Mouse (Mus musculus) erythroblast, embryonic 14.5 days (primary cell): ENCODE measurements around the gene Ncaph2. TPM values are rescaled to one million over a fixed set of nuclear protein-coding genes. Genes with fewer than 3 reads are reported as not detected.

ENCODE experiments used
- H3K27me3 ChIP-seq: 2 replicates; pipeline ENCODE4 v1.6.1; 2012; ENCODE audit warnings: inconsistent platforms; ENCODE audit not compliant: control insufficient read depth
- H3K36me3 ChIP-seq: 2 replicates; pipeline ENCODE4 v1.6.1; 2012; ENCODE audit warnings: mild to moderate bottlenecking, inconsistent platforms; ENCODE audit not compliant: control insufficient read depth
- H3K4me1 ChIP-seq: 2 replicates; pipeline ENCODE4 v1.6.1; 2012; ENCODE audit warnings: inconsistent platforms; ENCODE audit not compliant: control insufficient read depth
- H3K4me3 ChIP-seq: replicated peaks from 2 replicates; pipeline ENCODE3; 2012; ENCODE audit warnings: moderate library complexity, mild to moderate bottlenecking, inconsistent platforms
- H3K9me3 ChIP-seq: 2 replicates; pipeline ENCODE4 v1.6.1; 2012; ENCODE audit warnings: low read length, inconsistent platforms, mixed read lengths; ENCODE audit not compliant: control insufficient read depth
- GATA1 ChIP-seq: IDR thresholded peaks from 2 replicates; pipeline ENCODE4 v1.6.1; 2012; ENCODE audit warnings: low read length, inconsistent platforms, mixed read lengths
- TAL1 ChIP-seq: IDR thresholded peaks from 3 replicates; pipeline ENCODE4 v1.6.1; 2012; ENCODE audit warnings: low read length, inconsistent platforms, mixed read lengths
- polyA plus RNA-seq: library from polyadenylated mRNA; stranded (reverse); fragments of >175 nt; gene quantifications from 2 replicates; pipeline ENCODE4 v1.2.3, GENCODE M21; 2012

Ncaph2 gene
- polyA plus RNA-seq, 1 experiment, result 17.1 TPM

- no peaks in the 10 kb centered on the region for H3K9me3 ChIP-seq
- H3K4me1 ChIP-seq, result peaks cover 51% of the 10 kb centered on the region
- peaks cover 13% of the 10 kb centered on the region for H3K36me3 ChIP-seq
- TF ChIP-seq GATA1, result no peak
- peak within 1 kb of the TSS; percentile 70 for H3K4me3 ChIP-seq
- no peaks in the 10 kb centered on the region for H3K27me3 ChIP-seq
Measured at GRCm38 (mm10) chr15:89315190-89315731, 40.3 kb upstream of the Ncaph2 start, which contains the start of gene Sbf1. TSS of gene Sbf1 (minus strand) at chr15:89315311.

GRCm38 (mm10) chr15:89316146-89316545 lies 39.4 kb upstream of the Ncaph2 start:
- Histone ChIP-seq H3K27me3 (0 out of 2 replicates have a peak, but pooled peaks cover 3% of the 10 kb centered on the region), H3K9me3 (no peaks in the 10 kb centered on the region), H3K36me3 (peaks cover 13% of the 10 kb centered on the region), H3K4me3 (peak overlapping the region; percentile 70), H3K4me1 (peaks cover 50% of the 10 kb centered on the region)
- TF ChIP-seq GATA1, result no peak
- no peak for TF ChIP-seq TAL1

DNA sequence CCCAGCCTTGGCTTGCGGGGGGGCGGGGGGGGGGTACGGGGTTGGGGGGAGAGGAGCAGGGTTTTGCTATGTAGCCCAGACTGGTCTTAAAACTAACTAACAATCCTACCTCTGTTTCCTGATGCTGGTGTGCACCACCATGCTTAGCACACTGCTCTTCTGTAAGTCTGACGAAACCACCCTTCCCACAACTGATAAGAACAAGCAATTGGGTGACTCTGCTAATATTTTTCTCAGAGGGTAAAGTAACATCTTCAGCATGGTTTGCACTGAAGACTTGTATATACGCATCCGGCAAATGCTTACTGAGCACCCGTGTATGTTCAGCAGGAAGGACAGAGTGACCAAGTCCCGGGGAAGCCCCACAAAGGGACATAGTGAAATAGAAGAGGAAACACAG lies 34.3 kb upstream of the Ncaph2 start:
- no peaks in the 10 kb centered on the region for H3K36me3 ChIP-seq
- no peak overlapping the region for H3K4me3 ChIP-seq
- H3K9me3 ChIP-seq, result no peaks in the 10 kb centered on the region
- H3K27me3 ChIP-seq, result peaks cover 27% of the 10 kb centered on the region
- H3K4me1 ChIP-seq, result peaks cover 25% of the 10 kb centered on the region
- TF ChIP-seq GATA1 (peak; percentile 28; the same call in 1 of the 2 replicates), TAL1 (no peak)

- Histone ChIP-seq H3K36me3 (no peaks in the 10 kb centered on the region), H3K4me1 (peaks cover 25% of the 10 kb centered on the region), H3K27me3 (peaks cover 29% of the 10 kb centered on the region), H3K9me3 (no peaks in the 10 kb centered on the region), H3K4me3 (peak within 1 kb of the TSS; percentile 63)
- TF ChIP-seq GATA1 (no peak), TAL1 (no peak)
Measured at GRCm38 (mm10) chr15:89322670-89323522, 32.6 kb upstream of the Ncaph2 start, which contains the start of gene Adm2. TSS of gene Adm2 (plus strand) at chr15:89322720.

DNA sequence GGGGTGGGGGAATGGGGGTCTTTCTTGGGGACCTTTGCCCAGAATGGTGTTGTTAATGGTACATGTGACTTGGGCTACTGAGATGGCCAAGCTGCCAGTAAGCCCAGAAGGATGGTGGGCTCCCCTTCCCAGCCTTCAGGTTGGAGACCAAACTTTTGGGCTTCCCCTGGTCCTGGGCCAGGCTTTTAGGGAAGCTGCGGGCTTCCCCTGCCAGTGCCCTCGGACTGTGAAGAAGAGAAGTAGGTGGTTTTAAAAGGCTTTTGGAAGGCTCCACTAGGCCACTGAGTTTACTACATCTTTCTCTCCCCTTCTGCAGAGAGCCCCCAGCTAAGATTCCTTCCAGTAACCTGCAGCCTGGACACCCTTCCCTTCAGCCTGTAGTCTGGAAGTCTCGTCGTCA lies 31.9 kb upstream of the Ncaph2 start:
- Histone ChIP-seq H3K4me1 (peaks cover 25% of the 10 kb centered on the region), H3K27me3 (peaks cover 29% of the 10 kb centered on the region)

GRCm38 (mm10) chr15:89326441-89326840 lies 29.1 kb upstream of the Ncaph2 start:
- no peaks in the 10 kb centered on the region for H3K36me3 ChIP-seq
- H3K4me3 ChIP-seq, result no peak overlapping the region
- H3K27me3 ChIP-seq, result peaks cover 27% of the 10 kb centered on the region
- H3K9me3 ChIP-seq, result no peaks in the 10 kb centered on the region
- H3K4me1 ChIP-seq, result peaks cover 14% of the 10 kb centered on the region
- TF ChIP-seq TAL1 (no peak), GATA1 (no peak)

More for the DNA sequence above, 31.9 kb upstream of the Ncaph2 start:
- Histone ChIP-seq H3K4me3 (peak overlapping the region; percentile 63), H3K36me3 (no peaks in the 10 kb centered on the region), H3K9me3 (no peaks in the 10 kb centered on the region)
- TF ChIP-seq TAL1 (no peak), GATA1 (no peak)

DNA sequence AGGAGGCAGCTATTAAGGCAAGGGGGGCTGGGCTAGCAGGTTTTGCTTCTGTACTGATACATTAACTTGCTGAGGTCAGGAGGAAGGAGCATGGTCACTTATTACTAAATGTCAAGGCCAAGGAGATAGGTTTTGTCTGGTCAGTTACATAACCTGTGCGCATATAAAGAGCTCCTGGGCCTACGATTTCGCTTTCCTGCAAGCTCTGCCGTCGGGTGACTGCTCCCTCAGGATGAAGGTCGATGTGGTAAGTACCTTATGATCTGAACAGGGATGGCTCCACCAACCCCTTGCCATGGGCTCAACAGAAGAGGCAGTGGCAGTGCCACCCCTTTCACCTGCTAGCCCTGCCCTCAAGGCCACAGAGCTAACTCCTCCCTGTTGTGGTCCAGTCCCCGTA lies 21.2 kb upstream of the Ncaph2 start, which contains the start of gene Miox:
Gene Miox (plus strand): TSS at position 128 of the 400 bp plus-strand sequence.
- TF ChIP-seq GATA1 (no peak), TAL1 (no peak)
- Histone ChIP-seq H3K27me3 (peaks cover 3% of the 10 kb centered on the region; the same call in 1 of the 2 replicates), H3K4me3 (no peak within 1 kb of the TSS), H3K36me3 (no peaks in the 10 kb centered on the region), H3K4me1 (no peaks in the 10 kb centered on the region), H3K9me3 (no peaks in the 10 kb centered on the region)

DNA sequence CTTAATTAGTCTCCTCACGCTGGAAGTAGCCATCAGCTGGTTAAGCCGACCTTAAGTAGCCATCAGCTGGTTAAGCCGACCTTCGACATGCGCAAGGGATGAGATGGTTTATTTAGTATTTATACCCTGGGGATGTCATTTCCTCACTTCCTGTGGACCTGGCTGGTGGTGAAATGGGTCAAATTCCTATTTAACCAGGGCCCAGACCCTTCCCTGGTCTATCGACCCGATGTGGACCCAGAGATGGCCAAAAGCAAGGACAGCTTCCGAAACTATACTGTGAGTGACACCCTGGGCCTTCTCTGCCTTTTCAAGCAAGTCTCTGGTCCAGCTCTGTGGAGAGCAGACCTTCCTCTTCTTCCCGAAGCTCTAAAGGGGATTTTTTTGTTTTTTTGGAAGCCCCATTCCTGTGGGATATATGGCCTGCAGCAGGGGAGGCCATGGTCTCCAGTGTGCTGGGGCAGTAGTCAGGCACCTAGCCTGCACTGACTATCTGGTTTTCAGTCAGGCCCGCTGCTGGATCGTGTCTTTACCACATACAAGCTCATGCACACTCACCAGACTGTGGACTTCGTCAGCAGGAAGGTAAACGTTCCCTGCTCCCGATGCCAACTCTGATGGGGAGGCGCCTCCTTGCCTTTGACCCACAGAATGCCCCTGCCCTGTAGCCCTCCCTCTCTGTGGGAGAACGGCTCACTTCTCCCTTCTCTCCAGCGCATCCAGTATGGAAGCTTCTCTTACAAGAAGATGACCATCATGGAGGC lies 20.6 kb upstream of the Ncaph2 start:
- H3K4me1 ChIP-seq, result no peaks in the 10 kb centered on the region
- H3K4me3 ChIP-seq, result no peak overlapping the region
- H3K9me3 ChIP-seq, result no peaks in the 10 kb centered on the region
- TF ChIP-seq TAL1, result no peak
- TF ChIP-seq GATA1, result no peak
- H3K27me3 ChIP-seq, result peaks cover 3% of the 10 kb centered on the region; the same call in 1 of the 2 replicates
- no peaks in the 10 kb centered on the region for H3K36me3 ChIP-seq

GRCm38 (mm10) chr15:89336422-89336821 lies 19.1 kb upstream of the Ncaph2 start:
- TF ChIP-seq GATA1 (no peak), TAL1 (no peak)
- H3K4me3 ChIP-seq, result no peak overlapping the region
- H3K4me1 ChIP-seq, result no peaks in the 10 kb centered on the region
- no peaks in the 10 kb centered on the region for H3K9me3 ChIP-seq
- peaks cover 3% of the 10 kb centered on the region for H3K27me3 ChIP-seq
- H3K36me3 ChIP-seq, result no peaks in the 10 kb centered on the region
